Mouse (Mus musculus) layer of hippocampus, adult 2 months (tissue): ENCODE measurements around the gene Rcan3. TPM values are rescaled to one million over a fixed set of nuclear protein-coding genes. Genes with fewer than 3 reads are reported as not detected.

Source experiments
- DNase-seq, 2 experiments: peaks; one replicate each; pipeline ENCODE4 v3.0.0; 2022; ENCODE audit warnings: low spot score in 2 of 2
- H3K27ac ChIP-seq: fragments of 200-600 bp; 2 replicates; pipeline ENCODE4 v1.8.1; 2022
- H3K4me3 ChIP-seq: fragments of 200-600 bp; 2 replicates; pipeline ENCODE4 v1.8.1; 2022; ENCODE audit warnings: mild to moderate bottlenecking
- CTCF ChIP-seq: fragments of 200-600 bp; conservative IDR thresholded peaks from 2 replicates; pipeline ENCODE4 v1.8.1; 2022; ENCODE audit warnings: antibody characterized with exemption, mild to moderate bottlenecking, moderate library complexity
- total RNA-seq, 2 experiments: library from RNA; stranded (reverse); gene quantifications; 2 replicates each; pipeline ENCODE4 v1.2.3; 2021

Rcan3 gene
- total RNA-seq, 2 experiments from 2014 or later = 20.3 to 23.4 TPM

DNA sequence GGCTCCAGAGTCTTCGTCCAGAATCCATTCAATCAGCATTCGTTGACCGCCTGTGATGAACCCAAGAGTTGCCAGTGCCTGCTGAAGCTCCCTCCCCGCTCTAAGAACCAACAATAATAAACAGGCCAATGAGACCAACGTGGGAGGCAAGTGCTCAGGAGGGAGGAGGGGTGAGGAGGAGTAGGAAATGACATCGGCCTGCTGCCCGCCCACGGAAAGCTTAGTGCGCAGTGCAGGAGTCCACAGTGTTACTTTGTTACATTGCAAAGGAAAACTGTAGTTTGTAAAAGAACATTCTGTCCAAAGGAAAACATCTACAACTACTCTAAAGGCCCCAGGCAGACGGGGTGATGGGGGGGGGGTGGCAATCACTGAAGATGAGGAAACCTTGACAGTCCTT lies 29.6 kb downstream of the Rcan3 start:
- Histone ChIP-seq H3K4me3 (no peak overlapping the region), H3K27ac (no peak overlapping the region)
- no peak for TF ChIP-seq CTCF
- DNase-seq = no peak

DNA sequence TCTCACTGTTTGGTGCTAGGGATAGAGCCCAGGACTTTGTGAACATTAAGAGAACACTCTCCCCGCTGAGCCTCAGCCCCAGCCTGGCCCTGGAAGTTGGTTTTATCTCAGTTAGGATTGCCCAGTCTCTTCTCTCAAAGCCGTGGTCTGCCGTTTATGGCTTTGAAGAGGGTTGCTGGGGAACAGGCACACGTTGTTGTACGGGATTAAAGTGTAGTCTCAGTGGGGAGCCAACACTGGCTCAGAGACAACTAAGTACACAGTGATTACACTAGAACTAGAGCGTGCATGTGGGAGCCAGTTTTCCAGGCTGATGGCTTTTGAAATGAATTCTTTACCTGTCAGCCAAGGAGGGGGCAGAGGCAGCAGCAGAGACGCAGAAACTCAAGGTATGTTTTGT lies 31.8 kb downstream of the Rcan3 start:
- Histone ChIP-seq H3K4me3 (no peak overlapping the region), H3K27ac (no peak overlapping the region)
- no peak for DNase-seq
- TF ChIP-seq CTCF = no peak

DNA sequence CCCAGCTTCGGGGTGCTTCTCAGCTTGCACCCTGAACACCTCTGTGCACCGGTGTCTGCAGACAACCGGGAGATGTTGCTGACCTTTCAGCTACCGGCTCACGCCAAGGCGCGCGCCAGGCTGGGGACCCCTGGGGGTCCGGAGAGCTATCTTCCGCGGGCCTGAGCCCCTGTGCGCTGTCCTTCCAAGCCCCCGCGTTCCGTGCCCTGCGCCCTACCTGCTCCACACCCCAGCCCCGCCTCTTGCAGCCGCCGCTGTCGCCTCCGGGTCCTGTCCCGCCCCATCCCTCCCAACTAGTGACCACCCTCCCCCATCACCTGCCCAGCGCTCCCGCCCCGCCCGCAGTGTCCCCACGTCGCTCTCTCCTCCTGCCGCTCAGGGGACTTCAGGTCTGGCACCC lies 35.7 kb downstream of the Rcan3 start, which contains the start of gene Ncmap:
Ncmap (minus strand) TSS at position 237 of the 400 bp plus-strand sequence.
- no peak within 1 kb of the TSS for H3K27ac ChIP-seq
- no peak for DNase-seq
- no peak within 1 kb of the TSS for H3K4me3 ChIP-seq
- no peak for TF ChIP-seq CTCF

DNA sequence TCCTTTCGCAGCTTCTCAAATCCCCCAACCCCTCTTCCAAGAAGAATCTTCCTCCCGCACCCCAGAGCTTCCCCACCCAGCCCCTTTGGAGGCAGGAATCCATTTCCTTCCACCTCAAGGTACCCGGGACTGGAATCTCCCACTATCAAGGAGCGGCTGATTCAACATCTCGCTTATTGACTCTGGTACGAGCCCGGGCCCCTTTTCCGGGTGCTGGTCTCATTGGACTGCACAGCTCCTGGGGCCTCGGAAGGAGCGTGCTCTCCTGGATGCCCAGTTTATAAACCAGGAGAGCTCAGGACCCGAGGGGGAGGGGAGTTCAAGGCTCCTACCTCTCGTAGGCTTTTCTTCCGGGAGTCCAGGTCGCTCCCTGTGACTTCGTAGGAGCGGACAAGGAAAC lies 36.1 kb downstream of the Rcan3 start:
- no peak overlapping the region for H3K4me3 ChIP-seq
- no peak overlapping the region for H3K27ac ChIP-seq
- no peak for DNase-seq
- no peak for TF ChIP-seq CTCF

DNA sequence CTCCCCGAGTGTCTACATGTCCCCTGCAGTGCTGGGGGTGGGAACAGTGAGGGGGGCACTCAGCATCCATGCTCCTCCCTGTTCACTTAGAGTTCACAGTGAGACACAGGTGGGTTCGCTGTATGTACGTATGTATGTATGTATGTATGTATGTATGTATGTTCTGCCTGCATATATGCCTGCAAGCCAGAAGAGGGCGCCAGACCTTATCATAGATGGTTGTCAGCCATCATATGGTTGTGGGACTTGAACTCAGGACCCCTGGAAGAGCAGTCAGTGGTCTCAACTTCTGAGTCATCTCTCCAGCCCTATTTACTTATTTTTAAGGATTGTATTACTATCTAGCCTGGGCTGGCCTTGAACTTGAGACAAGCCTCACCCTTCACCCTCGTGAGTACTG lies 37.4 kb downstream of the Rcan3 start:
- Histone ChIP-seq H3K27ac (no peak overlapping the region), H3K4me3 (no peak overlapping the region)
- DNase-seq = no peak
- peak; percentile 29; the same call in 1 of the 2 replicates for TF ChIP-seq CTCF

DNA sequence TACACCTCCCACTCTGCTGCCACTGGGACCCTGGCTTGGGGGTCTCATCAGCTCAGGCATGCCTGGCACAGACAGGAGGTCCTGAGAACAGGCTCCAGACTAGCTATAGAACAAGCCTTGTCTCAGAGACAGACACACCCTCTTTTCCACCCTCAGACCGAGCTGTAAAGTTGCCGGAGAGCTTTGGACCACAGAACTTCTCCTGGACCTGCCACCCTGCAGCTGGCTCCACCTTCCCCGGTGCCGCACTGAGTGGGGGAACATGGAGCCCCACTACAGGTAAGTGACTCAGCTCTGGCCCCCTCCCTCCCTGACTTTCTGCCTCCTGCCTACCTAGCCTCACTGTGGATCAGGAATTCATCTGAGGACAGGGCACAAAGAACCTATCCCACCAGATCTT lies 38.3 kb downstream of the Rcan3 start:
- no peak overlapping the region for H3K4me3 ChIP-seq
- no peak overlapping the region for H3K27ac ChIP-seq
- TF ChIP-seq CTCF = no peak
- DNase-seq = no peak

DNA sequence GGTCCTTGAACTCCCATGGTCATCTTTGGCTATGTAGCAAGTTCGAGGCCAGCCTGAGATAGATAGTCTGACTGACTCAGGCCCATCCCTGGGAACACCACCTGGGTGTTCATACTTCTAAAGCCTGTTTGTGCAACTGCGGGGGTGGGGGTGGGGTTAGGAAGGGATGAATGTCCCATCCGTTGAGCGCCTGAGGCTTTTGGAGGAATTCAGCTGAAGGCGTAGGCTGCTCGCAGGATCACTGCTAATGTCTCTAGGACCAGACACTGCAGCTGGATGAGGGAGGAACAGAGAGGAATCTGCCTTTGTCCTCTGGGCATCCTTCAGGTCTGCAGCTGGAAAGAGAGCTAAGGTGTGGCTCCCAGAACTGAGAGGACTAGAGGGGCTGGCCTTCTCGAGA lies 39.0 kb downstream of the Rcan3 start:
- Histone ChIP-seq H3K4me3 (no peak overlapping the region), H3K27ac (no peak overlapping the region)
- TF ChIP-seq CTCF = no peak
- DNase-seq = no peak

DNA sequence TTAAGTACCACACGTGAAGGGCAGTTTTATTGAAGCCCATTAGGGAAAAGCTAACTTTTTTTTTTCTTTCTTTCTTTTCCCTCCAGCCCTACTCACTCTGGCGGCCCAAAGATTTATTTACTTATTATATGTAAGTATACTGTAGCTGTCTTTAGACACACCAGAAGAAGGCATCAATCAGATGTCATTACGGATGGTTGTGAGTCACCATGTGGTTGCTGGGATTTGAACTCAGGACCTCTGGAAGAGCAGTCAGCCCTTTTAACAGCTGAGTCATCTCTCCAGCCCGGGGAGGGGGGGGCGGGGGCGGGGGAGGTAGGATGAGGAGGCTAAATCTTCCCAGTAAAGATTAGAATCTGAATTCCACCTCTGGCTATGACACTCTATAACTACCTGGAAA lies 40.3 kb downstream of the Rcan3 start:
- DNase-seq = no peak
- H3K4me3 ChIP-seq = no peak overlapping the region

DNA sequence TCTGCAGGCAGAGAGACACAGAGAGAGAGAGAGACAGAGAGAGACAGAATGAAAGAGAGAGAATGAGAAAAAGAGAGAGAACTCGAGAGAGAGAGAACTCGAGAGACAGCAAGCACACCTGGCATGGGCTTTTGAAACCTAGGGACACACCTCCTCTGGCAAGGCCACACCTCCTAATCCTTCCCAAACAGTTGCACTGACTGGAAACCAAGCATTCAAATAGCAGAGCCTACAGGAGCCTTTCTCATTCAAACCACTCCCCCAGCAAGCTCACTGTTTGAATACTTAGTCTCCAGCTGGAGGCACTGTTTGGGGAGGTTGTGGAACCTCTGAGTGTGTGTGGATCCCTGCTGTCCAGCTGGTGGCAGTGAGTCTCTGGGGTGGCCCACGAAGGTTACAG lies 40.9 kb downstream of the Rcan3 start:
- no peak overlapping the region for H3K27ac ChIP-seq
- DNase-seq = no peak
- no peak overlapping the region for H3K4me3 ChIP-seq
- TF ChIP-seq CTCF = no peak

More for the DNA sequence above, 40.3 kb downstream of the Rcan3 start:
- no peak for TF ChIP-seq CTCF
- H3K27ac ChIP-seq = no peak overlapping the region

DNA sequence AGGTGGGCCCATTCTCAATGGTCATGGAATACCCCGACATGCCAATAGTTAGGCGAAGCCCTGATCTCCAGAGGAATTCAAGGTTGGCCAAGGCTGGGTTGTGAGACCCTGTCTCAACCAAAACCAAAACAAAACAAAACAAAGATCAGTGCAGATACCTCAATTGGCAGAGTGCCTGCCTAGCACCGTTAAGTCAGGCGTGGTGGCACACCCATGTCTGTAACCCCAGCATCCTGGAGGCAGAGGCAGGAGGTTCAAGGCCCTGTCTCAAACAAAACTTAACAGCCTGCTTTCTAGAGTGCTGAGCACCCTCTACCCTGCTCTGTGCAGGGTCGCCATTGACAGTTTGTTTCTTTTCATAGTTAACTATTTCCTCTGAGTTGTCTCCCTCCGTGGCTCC lies 42.6 kb downstream of the Rcan3 start:
- no peak for DNase-seq
- Histone ChIP-seq H3K27ac (no peak overlapping the region), H3K4me3 (no peak overlapping the region)
- TF ChIP-seq CTCF = no peak

DNA sequence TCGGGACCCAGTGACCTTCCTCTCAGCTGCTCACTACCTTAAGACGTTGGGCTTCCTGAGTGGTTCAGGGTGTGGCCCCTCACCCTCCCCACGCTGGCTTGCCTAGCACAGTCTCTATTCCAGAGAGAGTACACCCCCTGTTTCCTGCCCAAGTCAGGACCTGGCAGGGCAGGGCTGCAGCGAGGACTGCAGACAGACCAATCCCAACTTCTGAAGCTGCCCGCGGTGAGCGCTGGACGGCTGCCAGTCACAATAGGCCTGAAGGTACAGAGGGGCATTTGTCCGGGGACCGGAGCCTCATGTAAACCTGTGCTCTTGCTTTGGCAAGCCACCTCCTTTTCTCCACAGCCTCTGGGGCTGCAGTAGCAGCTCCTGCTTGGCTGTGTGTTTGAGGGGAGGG lies 48.0 kb downstream of the Rcan3 start:
- DNase-seq = no peak
- Histone ChIP-seq H3K4me3 (no peak overlapping the region), H3K27ac (no peak overlapping the region)
- no peak for TF ChIP-seq CTCF

DNA sequence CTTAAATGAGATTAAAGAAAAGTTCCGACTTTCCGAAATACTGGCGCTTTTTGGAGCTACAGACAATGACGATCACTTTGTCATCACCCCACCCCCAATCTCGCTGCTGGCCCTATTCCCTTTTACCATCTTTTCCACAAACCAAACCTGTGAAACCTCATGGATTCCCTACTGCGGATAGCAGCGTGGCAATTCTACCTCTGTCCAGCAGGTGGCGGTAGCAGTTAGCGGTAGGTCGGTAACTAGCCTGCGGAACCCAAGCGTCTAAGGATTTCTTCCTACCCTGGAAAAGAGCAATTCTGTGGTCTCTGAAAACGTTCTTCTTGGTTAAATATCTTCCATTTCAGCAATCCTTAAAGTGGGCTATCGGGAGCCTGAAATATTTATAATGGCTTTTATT lies 51.3 kb downstream of the Rcan3 start:
- H3K4me3 ChIP-seq = no peak overlapping the region
- H3K27ac ChIP-seq = no peak overlapping the region
- peak; percentile 98 for TF ChIP-seq CTCF
- peak; percentile 56 to 75 for DNase-seq

DNA sequence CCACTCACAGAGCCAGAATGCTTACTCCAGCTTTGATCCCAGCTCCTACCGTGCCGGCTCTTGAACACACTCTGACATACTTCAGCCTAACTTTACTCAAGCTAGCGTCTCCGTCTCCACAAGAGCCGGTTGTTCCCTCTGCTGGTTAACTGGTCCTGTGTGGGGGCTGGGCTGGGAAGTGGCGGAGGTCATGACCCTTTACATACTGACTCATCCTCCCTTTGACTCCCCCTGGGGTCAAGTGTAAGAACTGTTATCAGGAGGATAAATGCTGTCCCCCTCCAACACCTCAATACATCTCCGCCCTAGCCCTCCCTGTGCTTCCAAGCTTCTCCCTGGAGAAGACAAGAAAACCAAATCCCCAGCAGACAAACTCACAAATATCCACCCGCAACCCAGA lies 52.3 kb downstream of the Rcan3 start:
- no peak for TF ChIP-seq CTCF
- Histone ChIP-seq H3K4me3 (no peak overlapping the region), H3K27ac (no peak overlapping the region)
- DNase-seq = no peak

DNA sequence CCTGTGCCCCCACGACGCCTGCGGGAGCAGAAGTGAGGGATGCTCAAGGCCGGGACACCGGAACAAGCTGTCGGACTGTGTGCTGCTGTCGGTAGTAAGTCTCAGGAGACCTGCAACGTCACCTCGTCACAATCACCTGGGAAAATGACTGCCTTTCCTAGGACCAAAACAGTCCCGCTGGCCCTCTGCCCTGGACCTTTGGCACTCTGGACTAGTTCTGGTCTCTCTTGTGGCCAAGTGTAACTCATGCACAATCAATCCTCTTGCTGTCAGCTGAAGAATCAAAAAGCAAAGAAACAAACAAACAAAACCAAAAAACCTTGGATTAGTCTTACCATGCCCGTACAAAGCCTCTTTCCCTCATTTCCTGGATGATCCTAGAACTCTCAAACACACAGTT lies 56.4 kb downstream of the Rcan3 start:
- DNase-seq = no peak
- TF ChIP-seq CTCF = no peak
- no peak overlapping the region for H3K4me3 ChIP-seq
- H3K27ac ChIP-seq = no peak overlapping the region

DNA sequence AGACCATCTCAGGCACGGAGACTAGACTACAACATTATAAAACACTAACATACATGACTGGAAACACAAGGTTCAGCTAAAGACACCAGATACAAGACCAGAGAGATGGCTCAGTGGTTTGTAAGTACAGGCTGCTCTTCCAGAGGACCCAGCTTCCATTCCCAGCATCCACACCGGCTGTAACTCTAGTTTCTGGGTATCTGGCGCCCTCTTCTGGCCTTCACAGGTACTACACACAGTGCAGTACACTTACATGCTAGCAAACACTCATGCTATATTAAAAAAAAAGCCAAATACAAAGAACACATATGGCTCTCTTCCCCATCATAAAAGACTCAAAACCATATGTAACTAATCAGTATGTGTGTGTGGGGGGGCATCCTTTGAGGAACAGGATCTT lies 58.2 kb downstream of the Rcan3 start:
- no peak for DNase-seq
- TF ChIP-seq CTCF = peak; percentile 57

DNA sequence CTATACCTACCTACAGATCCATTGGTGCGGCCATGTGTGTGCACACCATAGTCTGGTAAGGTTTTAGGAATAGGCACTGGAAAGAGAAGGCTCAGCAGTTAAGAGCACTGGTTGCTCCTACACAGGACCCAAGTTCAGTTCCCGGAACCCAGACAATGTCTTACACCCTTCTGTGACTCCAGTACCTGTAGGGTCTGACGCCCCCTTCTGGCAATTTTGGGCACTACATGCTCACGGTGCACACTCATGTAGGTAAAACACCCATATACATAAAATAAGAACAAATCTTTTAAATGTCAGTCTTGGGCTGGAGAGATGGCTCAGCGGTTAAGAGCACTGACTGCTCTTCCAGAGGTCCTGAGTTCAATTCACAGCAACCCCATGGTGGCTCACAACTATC lies 60.4 kb downstream of the Rcan3 start:
- peak; percentile 33 for TF ChIP-seq CTCF
- Histone ChIP-seq H3K27ac (no peak overlapping the region), H3K4me3 (no peak overlapping the region)
- DNase-seq = no peak

More for the DNA sequence above, 58.2 kb downstream of the Rcan3 start:
- Histone ChIP-seq H3K27ac (no peak overlapping the region), H3K4me3 (no peak overlapping the region)
